19 mouse cellular contexts compared by ENCODE assay signal in the genomic region with DNA sequence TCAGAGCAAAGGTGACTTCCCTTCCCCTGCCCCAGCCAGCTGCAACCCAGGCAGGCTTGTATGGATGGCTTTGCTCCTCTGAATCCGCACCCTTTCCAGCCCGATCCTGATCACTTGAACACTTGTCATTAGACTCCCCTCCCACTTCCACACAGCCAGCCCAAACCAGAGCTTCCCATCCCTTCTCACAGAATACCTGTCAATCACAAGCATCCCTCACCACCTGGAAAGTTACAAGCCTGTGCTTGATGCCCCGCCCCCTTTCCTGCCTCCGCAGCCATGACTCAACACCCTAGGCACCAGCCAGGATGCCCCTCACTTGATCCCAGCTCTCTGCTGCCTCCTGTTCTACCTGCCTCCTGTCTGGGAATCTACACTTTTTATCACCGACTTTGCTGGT.
DNase-seq lines count a peak whose midpoint lies in the region; ATAC-seq and TF ChIP-seq lines count a peak whose summit lies in the region.
"Had no signal": no experiment of that assay in that cellular context is flagged by ENCODE, and none has a peak within 500 bp of the region (broad histone marks: within the 10 kb centered on the region; RNA-seq: fewer than 3 reads in every experiment).

No protein-coding gene starts in this region.

- 44% methylated on average over 5 of the region's 5 CpGs for whole genome bisulfite sequencing in embryonic facial prominence, embryonic 14.5 days
- WGBS in embryonic facial prominence, embryonic 10.5 days: 67% methylated on average over 5 of the region's 5 CpGs
- WGBS in stomach, postnatal 0 days: 65% methylated on average over 5 of the region's 5 CpGs

- H3K9ac ChIP-seq in embryonic facial prominence, embryonic 14.5 days (ENCODE audit: low read depth, low read length): no peak overlapping the region
- no peak overlapping the region for H3K9ac ChIP-seq in stomach, postnatal 0 days (ENCODE audit: low read length)
- H3K9ac ChIP-seq: embryonic facial prominence, embryonic 13.5 days; forebrain, embryonic 13.5 days; forebrain, postnatal 0 days; heart, embryonic 12.5 days; hindbrain, embryonic 15.5 days had no signal

- H3K27me3 ChIP-seq in embryonic facial prominence, embryonic 14.5 days (replicated peaks; ENCODE audit: control insufficient read depth, insufficient read depth, low read length): no peaks in the 10 kb centered on the region
- H3K27me3 ChIP-seq in embryonic facial prominence, embryonic 10.5 days (replicated peaks; ENCODE audit: low read depth, poor library complexity, severe bottlenecking): 0 out of 2 replicates have a peak, but pooled peaks cover 3% of the 10 kb centered on the region
- H3K27me3 ChIP-seq in testis, adult 2 months (ENCODE audit: control insufficient read depth, insufficient read depth, low read length): no peaks in the 10 kb centered on the region
- no peaks in the 10 kb centered on the region for H3K27me3 ChIP-seq in stomach, postnatal 0 days (ENCODE audit: control insufficient read depth, insufficient read depth, low read length)
- H3K27me3 ChIP-seq: embryonic facial prominence, embryonic 13.5 days; forebrain, embryonic 13.5 days; hindbrain, embryonic 15.5 days; Patski had no signal

- peaks cover 11% of the 10 kb centered on the region for H3K4me1 ChIP-seq in embryonic facial prominence, embryonic 14.5 days (ENCODE audit: control insufficient read depth, insufficient read depth, low read length)
- H3K4me1 ChIP-seq in embryonic facial prominence, embryonic 10.5 days: peaks cover 28% of the 10 kb centered on the region
- H3K4me1 ChIP-seq in testis, adult 2 months (ENCODE audit: control insufficient read depth, insufficient read depth, low read length): peaks cover 3% of the 10 kb centered on the region
- no peaks in the 10 kb centered on the region; the same call in 1 of the 2 replicates for H3K4me1 ChIP-seq in stomach, postnatal 0 days (replicated peaks; ENCODE audit: control insufficient read depth, insufficient read depth)
- H3K4me1 ChIP-seq: forebrain, embryonic 13.5 days; hindbrain, embryonic 15.5 days had no signal

- H3K4me2 ChIP-seq in embryonic facial prominence, embryonic 14.5 days (ENCODE audit: low read depth, low read length): no peak overlapping the region
- H3K4me2 ChIP-seq in stomach, postnatal 0 days (replicated peaks; ENCODE audit: low read depth): no peak overlapping the region
- H3K4me2 ChIP-seq: embryonic facial prominence, embryonic 13.5 days; forebrain, embryonic 13.5 days; heart, embryonic 12.5 days; hindbrain, embryonic 15.5 days had no signal

- no peak for ATAC-seq in embryonic facial prominence, embryonic 14.5 days (ENCODE audit: low read depth)
- no peak for ATAC-seq in stomach, postnatal 0 days (ENCODE audit: low FRiP score, low TSS enrichment)
- ATAC-seq: forebrain, embryonic 13.5 days; forebrain, postnatal 0 days; Patski had no signal

- DNase-seq in embryonic facial prominence, embryonic 14.5 days (ENCODE audit: low spot score): peak; percentile 38
- no peak for DNase-seq in embryonic facial prominence, embryonic 10.5 days (ENCODE audit: low spot score)
- DNase-seq in testis, postnatal 10 days (ENCODE audit: low spot score): no peak
- peak; percentile 55 for DNase-seq in R1 (ENCODE audit: low read depth, low spot score)
- no peak for DNase-seq in stomach, postnatal 0 days (ENCODE audit: low spot score)
- no peak for DNase-seq in gastrocnemius, postnatal 4 days (ENCODE audit: low spot score in 2 of 2)
- DNase-seq: adrenal gland, postnatal 10 days; cerebellum, adult 11-12 months; cerebellum, adult 9-10 months; cerebellum, postnatal 25 days; forebrain, postnatal 0 days; gastrocnemius, postnatal 25 days; heart, adult 18-20 months had no signal

- no peaks in the 10 kb centered on the region for H3K9me3 ChIP-seq in embryonic facial prominence, embryonic 14.5 days (ENCODE audit: control insufficient read depth, low read length)
- H3K9me3 ChIP-seq in embryonic facial prominence, embryonic 10.5 days: no peaks in the 10 kb centered on the region
- no peaks in the 10 kb centered on the region for H3K9me3 ChIP-seq in stomach, postnatal 0 days (ENCODE audit: control insufficient read depth, low read length)
- H3K9me3 ChIP-seq: embryonic facial prominence, embryonic 13.5 days; forebrain, embryonic 13.5 days; heart, embryonic 12.5 days; hindbrain, embryonic 15.5 days had no signal

- TF ChIP-seq EP300 in stomach, postnatal 0 days (optimal IDR thresholded peaks at IDR 0.05): no peak

- H3K4me3 ChIP-seq in embryonic facial prominence, embryonic 14.5 days (ENCODE audit: low read depth, low read length): no peak overlapping the region
- H3K4me3 ChIP-seq in embryonic facial prominence, embryonic 10.5 days: no peak overlapping the region
- H3K4me3 ChIP-seq in testis, adult 2 months (ENCODE audit: control insufficient read depth, low read depth, low read length): peak overlapping the region; percentile 77
- no peak overlapping the region for H3K4me3 ChIP-seq in stomach, postnatal 0 days (ENCODE audit: low read depth, low read length)
- H3K4me3 ChIP-seq: embryonic facial prominence, embryonic 13.5 days; forebrain, embryonic 13.5 days; heart, embryonic 12.5 days; hindbrain, embryonic 15.5 days had no signal

- TF ChIP-seq POLR2A in testis, adult 2 months (IDR thresholded peaks at IDR 0.05; ENCODE audit: control insufficient read depth, low read depth, low read length): no peak; the same call in 1 of the 2 replicates

- no peak for TF ChIP-seq CTCF in testis, adult 2 months (IDR thresholded peaks at IDR 0.05; ENCODE audit: control insufficient read depth, insufficient read depth, insufficient replicate concordance, low read depth, low read length)
- peak; percentile 8; the same call in 1 of the 2 replicates for TF ChIP-seq CTCF in stomach, postnatal 0 days (IDR thresholded peaks at IDR 0.05; ENCODE audit: low read depth)

- no peak overlapping the region for H3K27ac ChIP-seq in embryonic facial prominence, embryonic 14.5 days (replicated peaks; ENCODE audit: low read depth, low read length)
- no peak overlapping the region for H3K27ac ChIP-seq in embryonic facial prominence, embryonic 10.5 days (replicated peaks)
- H3K27ac ChIP-seq in testis, adult 2 months (ENCODE audit: control insufficient read depth, insufficient read depth, low read depth, low read length): peak overlapping the region; percentile 58
- no peak overlapping the region for H3K27ac ChIP-seq in stomach, postnatal 0 days (replicated peaks)
- H3K27ac ChIP-seq: embryonic facial prominence, embryonic 13.5 days; forebrain, embryonic 13.5 days; hindbrain, embryonic 15.5 days had no signal

- H3K36me3 ChIP-seq in embryonic facial prominence, embryonic 14.5 days (ENCODE audit: control insufficient read depth, insufficient read depth, low read length): no peaks in the 10 kb centered on the region
- H3K36me3 ChIP-seq in embryonic facial prominence, embryonic 10.5 days (replicated peaks): no peaks in the 10 kb centered on the region
- no peaks in the 10 kb centered on the region for H3K36me3 ChIP-seq in testis, adult 2 months (ENCODE audit: control insufficient read depth, insufficient read depth, low read length)
- no peaks in the 10 kb centered on the region for H3K36me3 ChIP-seq in stomach, postnatal 0 days (ENCODE audit: control insufficient read depth, insufficient read depth, low read length)
- H3K36me3 ChIP-seq: embryonic facial prominence, embryonic 13.5 days; heart, embryonic 12.5 days; hindbrain, embryonic 15.5 days had no signal

Comparison
In these comparisons a context has a peak if more than half of its experiments do, and no peak if none do; other contexts are left out.
1. DNase-seq: peak in embryonic facial prominence, embryonic 14.5 days (single experiment) and R1 (single experiment); none in embryonic facial prominence, embryonic 10.5 days (single experiment), testis, postnatal 10 days (single experiment), stomach, postnatal 0 days (single experiment) and gastrocnemius, postnatal 4 days (0 of 2).